Mouse (Mus musculus) kidney, postnatal 36 days (tissue): ENCODE data around the gene Jkamp.
A peak's percentile ranks its signal among the peaks of the same experiment; 100 is the strongest.
"Not testable (repeated sequence)": the region's sequence is repeated elsewhere in the genome, so short reads cannot be mapped to it uniquely, and the experiment has no call there.

ENCODE experiments used
- DNase-seq, 2 experiments: peaks; one replicate each; pipeline ENCODE4 v3.0.0; 2021 to 2022; ENCODE audit warnings: mixed read lengths in 2 of 2

The Jkamp gene

GRCm38 (mm10) chr12:72085329-72086165 is at the start of gene Jkamp, which contains the start of gene L3hypdh:
TSS of gene Jkamp (plus strand) at chr12:72085589.
TSS of gene L3hypdh (minus strand) at chr12:72085439.
- peak; percentile 100 for DNase-seq

DNA sequence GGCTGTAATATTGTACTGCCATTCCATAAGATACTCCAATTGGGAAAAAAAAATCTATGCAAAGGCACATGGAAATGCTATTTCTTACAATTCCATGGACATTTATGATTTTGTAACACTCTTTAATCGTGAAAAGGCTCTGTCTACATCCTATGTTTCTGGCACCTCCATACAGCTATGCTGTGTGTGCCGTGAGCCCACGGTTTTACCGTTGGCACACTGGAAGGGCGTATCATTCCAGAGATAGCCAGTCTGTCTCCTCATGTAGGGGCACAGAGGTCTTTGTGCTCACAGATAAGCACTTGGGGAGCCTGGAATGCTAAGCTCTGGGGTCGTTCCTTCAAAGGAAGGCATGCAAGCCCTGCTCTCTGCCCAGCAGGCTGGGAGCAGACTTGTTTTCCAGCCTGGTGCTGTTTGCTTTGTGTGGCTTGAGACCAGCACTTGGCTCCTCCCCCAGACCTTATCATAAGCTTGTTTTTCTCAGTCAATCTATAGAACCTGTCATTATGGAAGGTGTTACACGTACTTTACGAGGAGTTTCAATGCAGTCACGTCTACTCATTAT is 49.2 kb upstream of the Jkamp start:
- no peak for DNase-seq

DNA sequence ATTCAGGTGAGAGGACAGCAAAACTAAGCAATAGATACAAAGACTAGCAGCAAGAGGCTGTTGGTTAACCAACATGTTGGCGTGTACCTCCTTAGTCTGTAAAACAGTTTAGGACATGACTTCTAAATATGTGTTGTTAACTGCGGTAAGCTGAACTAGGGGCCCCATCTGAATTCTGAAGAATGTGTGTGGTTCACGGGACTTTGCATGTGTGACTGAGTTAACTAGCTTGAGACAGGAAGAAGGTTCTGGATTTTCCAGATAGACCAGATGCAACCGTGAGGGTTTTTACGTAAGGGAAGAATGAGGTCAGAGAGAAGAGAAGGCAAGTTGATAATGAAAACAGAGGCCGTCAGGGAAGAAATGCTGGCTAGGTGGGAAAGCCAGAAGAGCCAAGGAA is 48.3 kb upstream of the Jkamp start:
- no peak for DNase-seq

- no peak for DNase-seq
Observed at GRCm38 (mm10) chr12:72038866-72039265, 46.5 kb upstream of the Jkamp start.

DNA sequence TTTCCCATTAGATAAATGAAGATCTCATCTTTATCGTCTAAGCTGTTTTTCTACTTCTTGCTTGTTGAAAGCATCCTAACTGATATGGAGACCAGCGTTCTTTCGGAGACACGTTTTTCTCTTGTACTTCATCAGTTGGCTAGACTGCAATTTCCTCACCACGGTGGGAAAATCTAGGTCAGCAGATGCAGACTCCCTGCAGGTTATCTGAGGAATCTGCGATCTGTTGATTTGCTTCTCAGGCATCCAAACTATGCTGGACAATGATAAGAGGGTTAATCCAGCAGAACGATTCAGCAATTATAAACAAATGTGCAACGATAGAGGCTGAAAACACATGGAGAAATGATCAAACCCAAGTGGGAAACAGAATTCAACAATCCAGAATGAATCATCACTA is 45.9 kb upstream of the Jkamp start:
- DNase-seq: no peak

GRCm38 (mm10) chr12:72041238-72041637 is 44.2 kb upstream of the Jkamp start:
- DNase-seq: no peak

DNA sequence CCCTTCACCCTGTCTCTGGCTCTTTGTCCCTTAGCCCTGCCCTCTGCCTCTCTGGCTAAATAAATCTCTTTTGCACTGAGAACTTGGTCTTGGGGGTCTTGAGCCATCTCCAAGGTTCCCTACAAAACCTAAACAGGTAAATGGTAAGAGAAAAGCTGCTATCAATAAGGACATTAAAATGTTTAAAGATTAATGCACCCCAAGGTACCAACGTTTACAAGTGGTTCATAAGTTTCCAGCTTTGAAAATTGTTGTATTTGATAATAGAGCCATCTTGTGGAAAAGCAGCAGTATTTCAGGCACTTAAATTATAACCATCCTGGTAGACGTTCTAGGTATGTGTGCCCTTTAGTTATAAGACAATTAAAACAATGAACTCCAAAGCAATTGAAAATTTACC is 37.9 kb upstream of the Jkamp start:
- DNase-seq: no peak

DNA sequence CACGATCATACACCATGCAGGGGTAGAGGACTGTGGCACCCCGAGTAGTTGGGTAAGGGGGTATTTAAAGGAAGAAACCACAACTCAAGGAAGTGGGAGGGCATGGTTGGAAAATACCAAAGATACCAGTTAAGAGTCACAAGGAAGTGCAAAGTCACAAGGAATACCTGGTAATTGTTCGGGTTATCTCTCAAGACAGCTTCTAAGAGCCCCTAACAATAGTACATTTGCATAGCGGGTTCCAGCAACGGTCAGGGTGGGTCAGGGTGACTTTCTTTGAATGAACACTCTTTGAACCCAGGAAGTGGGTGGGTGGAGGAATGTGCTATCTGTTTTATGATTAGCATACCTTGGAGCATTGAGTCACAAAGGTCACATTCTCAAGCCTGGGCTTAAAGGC is 35.2 kb upstream of the Jkamp start:
- not testable (repeated sequence) for DNase-seq

- DNase-seq: no peak
Observed at GRCm38 (mm10) chr12:72050821-72051220, 34.6 kb upstream of the Jkamp start.

GRCm38 (mm10) chr12:72052571-72052970 is 32.8 kb upstream of the Jkamp start:
- no peak for DNase-seq

GRCm38 (mm10) chr12:72053303-72053702 is 32.1 kb upstream of the Jkamp start:
- peak; percentile 28 to 45 for DNase-seq

DNA sequence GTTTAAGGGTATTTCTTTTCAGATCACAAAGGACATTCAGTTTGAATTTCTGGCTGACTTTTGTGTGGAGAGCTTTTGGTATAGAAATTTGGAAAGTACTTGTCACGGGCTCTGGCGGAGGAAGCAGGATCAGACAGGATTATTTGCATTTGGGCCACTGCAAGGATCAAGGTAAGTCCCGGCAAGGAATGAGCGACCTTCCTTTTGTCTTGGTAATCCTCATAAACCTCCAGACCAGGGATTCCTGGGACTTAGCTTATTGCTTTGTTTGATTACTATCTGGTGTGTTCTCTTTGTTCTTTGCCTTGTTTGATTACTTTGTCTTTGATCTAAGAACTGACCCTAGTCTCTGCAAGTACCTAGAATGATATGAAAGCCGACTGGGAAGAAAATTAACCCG is 31.5 kb upstream of the Jkamp start:
- no peak for DNase-seq

GRCm38 (mm10) chr12:72057780-72058179 is 27.6 kb upstream of the Jkamp start:
- no peak for DNase-seq

DNA sequence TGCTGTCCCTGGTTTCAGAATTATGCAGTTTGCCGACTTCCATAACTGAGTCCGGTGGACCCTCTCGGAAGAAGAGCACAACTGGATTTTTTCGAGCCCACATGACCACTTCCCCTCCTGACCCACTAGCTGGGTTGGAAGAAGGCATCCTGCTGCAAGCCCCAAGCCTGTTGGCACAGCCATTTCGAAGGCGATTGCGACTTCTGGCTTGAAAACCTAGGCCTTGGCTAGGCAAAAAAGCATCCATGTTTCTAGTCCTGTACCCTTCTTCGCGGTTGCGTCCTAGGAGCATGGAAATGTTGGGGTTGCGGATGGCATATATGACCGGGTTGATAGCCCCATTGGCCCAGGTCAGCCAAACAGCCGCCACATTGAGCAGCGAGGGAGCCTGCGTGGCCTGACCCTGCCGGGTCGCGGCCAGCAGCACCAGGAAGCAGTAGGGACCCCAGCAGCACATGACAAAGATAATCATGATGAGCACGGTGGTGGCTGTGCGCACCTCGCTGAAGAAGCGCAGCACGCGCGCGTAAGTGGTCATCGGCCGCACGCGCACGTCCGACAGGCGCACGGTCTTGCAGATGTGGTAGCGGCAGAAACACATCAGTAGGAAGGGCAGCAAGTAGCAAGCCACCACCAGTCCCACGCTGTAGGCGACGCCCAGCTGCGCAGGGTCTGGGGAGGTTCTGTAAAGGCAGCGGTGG is 15.6 kb upstream of the Jkamp start:
- DNase-seq: no peak

GRCm38 (mm10) chr12:72070327-72071269 is 14.8 kb upstream of the Jkamp start, which contains the start of gene Gpr135:
TSS of gene Gpr135 (minus strand) at chr12:72071125.
- peak; percentile 81 to 91 for DNase-seq

GRCm38 (mm10) chr12:72078248-72078647 is 7.1 kb upstream of the Jkamp start:
- DNase-seq: peak; percentile 32 to 64

GRCm38 (mm10) chr12:72081961-72082360 is 3.4 kb upstream of the Jkamp start:
- no peak for DNase-seq

DNA sequence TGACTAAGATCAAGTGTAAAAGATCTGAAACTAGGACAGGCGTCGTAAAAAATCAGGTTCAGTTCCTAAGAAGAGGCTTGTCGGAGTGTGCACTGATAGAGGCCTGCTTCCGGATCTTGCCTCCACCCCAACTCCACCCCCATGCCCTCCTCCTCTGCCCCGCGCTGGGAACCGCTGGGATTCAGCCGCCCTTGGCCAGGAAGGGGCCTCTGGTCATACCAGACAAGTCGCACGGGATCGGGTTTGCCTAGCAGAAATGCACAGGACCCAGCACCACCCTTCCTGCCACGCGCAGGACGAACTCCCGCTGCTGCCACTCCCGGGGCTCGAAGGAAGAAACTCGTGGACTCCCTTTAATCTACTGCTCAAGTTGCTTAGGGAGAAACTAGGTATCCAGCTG is 3.0 kb upstream of the Jkamp start:
- peak; percentile 43 to 60 for DNase-seq

GRCm38 (mm10) chr12:72083265-72083664 is 2.1 kb upstream of the Jkamp start:
- DNase-seq: no peak

DNA sequence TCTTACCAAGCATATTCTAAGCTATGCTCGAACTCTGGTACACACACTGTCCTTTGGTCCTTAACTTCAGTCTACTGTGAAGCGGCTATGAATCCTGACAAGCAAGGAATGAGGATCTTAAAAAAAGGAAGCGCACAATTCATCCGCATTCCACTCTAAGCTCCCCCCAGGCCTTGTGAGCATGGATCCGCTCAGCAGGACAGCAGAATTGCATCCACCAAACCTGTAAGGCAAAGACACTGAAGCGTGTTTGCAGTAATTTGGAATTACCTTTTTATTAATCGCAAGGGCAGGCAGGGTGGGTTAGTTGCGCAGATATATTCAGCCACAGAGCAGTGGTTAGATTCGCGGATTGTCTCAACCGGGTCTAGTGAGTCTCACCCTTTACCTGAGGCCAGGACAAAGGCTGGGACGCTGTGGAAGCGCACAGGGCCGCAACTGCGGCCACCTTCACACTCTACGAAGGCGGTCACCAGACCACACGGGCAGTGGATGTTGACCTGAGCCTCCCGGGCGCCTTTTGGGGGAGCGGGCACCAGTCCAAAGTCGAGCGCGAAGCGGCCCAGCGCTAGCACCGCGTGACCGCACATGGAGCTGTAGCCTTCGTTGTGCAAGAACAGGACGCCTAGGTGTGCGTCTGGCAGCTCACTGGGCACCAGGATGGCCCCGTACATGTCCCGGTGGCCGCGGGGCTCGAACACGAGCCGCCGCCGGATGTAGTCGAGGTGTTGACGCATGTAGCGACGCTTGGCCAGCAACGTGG is 947 bp upstream of the Jkamp start:
- DNase-seq: peak; percentile 89 to 90

- no peak for DNase-seq
Observed at GRCm38 (mm10) chr12:72085024-72085328, 413 bp upstream of the Jkamp start.
